Mouse (Mus musculus) gastrocnemius, postnatal 4 days (tissue): Measurements from ENCODE around the gene Arl2bp. TPM values are rescaled to one million over a fixed set of nuclear protein-coding genes. Genes with fewer than 3 reads are reported as not detected.

ENCODE experiments used
- total RNA-seq, 2 experiments: library from RNA; stranded (reverse); gene quantifications; 2 replicates each; pipeline ENCODE4 v1.2.3; 2021

The Arl2bp gene
- total RNA-seq, 2 experiments from 2014 or later, result 70.9 to 77.7 TPM

Other genes with a start within 250 kb of the Arl2bp start
- 1 to 10 TPM in 1 of 2 experiments, under 1 TPM in 1; 0.65 to 1.8 TPM for gene Nlrc5, start 232.2 kb upstream of the Arl2bp start, total RNA-seq
- 10 to 100 TPM; 20.1 to 27.0 TPM for gene Cpne2, start 133.6 kb upstream of the Arl2bp start, total RNA-seq
- gene Rspry1, start 64.7 kb upstream of the Arl2bp start, total RNA-seq, result 10 to 100 TPM; 20.2 to 22.7 TPM
- 10 to 100 TPM; 27.1 to 33.0 TPM for gene Fam192a, start 64.6 kb upstream of the Arl2bp start, total RNA-seq
- gene Pllp, start 29.7 kb downstream of the Arl2bp start, total RNA-seq, result 1 to 10 TPM; 7.1 TPM
- gene Ccl22, start 79.0 kb downstream of the Arl2bp start, total RNA-seq, result not detected
- gene Cx3cl1, start 105.4 kb downstream of the Arl2bp start, total RNA-seq, result 1 to 10 TPM; 2.1 to 2.3 TPM
- gene Ccl17, start 143.9 kb downstream of the Arl2bp start, total RNA-seq, result not detected
- 100 to 1,000 TPM; 179 to 186 TPM for gene Coq9, start 171.7 kb downstream of the Arl2bp start, total RNA-seq
- gene Ciapin1, start 171.8 kb downstream of the Arl2bp start, total RNA-seq, result 10 to 100 TPM; 39.0 to 41.3 TPM
- gene Polr2c, start 190.8 kb downstream of the Arl2bp start, total RNA-seq, result 10 to 100 TPM; 48.8 to 54.0 TPM
- 10 to 100 TPM; 15.7 to 15.9 TPM for gene Dok4, start 209.7 kb downstream of the Arl2bp start, total RNA-seq